Mouse (Mus musculus) urinary bladder, postnatal 36 days (tissue): ENCODE results near the gene Kdm5c.
"Not testable (repeated sequence)": the region's sequence is repeated elsewhere in the genome, so short reads cannot be mapped to it uniquely, and the experiment has no call there.

Source experiments
- DNase-seq, 2 experiments: peaks; one replicate each; pipeline ENCODE4 v3.0.0; 2022; ENCODE audit warnings: low spot score in 2 of 2, mixed read lengths in 1 of 2

Gene Kdm5c

DNA sequence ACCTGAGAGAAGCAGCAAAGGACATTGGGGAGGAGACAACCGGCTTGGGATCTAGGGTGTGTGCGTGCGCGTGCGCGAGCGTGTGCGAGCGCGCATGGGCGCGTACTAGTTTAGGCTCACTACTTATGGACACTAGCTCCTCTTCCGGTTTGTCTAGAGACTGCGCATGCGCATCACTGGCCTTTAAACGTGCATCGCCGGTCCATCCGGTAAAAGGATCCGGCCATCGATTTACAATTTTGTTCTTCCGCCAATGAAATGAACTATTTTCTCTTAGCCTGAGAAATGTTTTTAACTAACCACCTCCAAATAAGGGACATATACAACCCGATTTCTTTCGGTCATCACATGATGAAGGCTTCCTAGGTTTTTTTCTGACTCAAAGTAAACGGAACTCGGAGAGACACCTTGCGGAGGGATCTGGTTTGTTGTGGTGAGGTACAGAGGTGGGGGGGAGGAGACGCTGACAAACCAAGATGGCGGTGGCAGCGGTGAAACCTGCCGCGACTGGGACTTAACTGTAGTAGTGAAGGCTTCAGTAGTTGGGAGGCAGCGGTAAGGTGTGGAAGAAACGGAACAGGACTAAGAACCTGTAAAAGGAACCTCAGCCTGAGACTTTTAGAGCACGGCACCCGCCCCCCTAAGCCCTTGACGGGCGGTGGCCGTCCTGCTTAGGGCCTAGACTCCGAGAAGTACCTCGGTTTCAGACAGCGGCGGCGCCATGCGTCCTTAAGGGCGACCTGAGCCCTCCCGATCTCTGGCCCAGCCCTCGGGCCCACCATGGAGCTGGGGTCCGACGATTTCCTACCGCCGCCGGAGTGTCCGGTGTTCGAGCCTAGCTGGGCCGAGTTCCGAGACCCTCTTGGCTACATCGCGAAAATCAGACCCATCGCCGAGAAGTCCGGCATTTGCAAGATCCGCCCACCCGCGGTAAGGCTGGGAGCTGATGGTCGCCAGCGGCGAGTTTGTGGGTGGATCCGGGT, at the start of gene Kdm5c:
TSS of gene Kdm5c (plus strand) at position 240 of the 983 bp plus-strand sequence.
- DNase-seq: peak; percentile 80 to 97

GRCm38 (mm10) chrX:152187151-152187550, 45.7 kb upstream of the Kdm5c start:
- no peak for DNase-seq

DNA sequence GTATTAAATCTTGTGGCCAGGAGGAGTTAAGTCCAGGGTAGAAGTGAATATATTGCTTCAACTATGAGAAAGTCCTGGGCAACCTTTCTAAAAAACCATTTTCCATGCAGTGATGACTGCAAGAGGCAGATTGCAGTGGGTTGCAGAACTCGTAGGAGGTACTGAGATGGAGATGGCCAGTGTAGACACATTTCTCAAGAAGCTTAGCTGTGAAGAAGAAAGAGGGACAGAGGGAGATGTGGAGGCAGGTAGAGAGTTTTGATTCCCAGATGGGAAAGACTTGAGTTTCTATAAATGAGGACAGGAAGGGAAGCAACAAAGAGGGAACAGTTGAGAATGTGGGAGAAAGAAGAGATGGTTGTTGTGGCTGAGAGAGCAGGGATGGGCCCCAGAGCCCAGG, 41.6 kb upstream of the Kdm5c start:
- DNase-seq: no peak

- DNase-seq: no peak
These were observed 34.8 kb upstream of the Kdm5c start for GRCm38 (mm10) chrX:152197814-152198648.

DNA sequence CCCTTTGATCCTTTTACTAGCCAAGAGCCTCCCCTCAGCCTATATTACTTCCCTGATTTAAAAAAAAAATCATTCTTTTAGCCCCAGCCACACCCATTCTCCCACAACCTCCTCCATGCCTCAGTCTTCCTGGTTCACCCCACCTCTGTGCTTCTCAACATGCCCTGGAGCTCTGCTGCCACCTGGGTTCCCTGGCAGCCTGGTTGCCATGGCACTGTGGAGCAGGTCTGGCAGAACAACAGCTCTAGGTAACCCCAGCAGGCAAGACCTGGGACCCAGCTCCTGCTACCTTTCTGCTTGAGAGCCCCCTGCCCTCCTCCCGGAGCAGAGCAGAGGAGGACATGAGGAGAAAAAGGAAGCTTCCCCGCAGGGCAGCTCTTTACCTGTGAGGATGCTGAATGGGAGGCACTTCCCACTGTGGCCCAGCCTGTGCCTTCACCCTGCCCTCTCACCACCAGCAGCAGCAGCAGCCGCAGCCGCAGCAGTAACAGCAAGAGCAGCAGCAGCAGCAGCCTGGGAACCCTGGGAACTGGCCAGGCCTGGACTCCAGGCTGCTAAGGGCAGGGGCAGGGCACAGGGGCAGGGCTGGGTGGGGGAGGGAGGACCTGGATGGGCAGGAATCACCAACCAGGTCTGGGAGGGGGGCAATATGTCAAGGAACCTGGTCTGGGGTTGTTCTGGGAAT, 30.9 kb upstream of the Kdm5c start:
- no peak for DNase-seq

DNA sequence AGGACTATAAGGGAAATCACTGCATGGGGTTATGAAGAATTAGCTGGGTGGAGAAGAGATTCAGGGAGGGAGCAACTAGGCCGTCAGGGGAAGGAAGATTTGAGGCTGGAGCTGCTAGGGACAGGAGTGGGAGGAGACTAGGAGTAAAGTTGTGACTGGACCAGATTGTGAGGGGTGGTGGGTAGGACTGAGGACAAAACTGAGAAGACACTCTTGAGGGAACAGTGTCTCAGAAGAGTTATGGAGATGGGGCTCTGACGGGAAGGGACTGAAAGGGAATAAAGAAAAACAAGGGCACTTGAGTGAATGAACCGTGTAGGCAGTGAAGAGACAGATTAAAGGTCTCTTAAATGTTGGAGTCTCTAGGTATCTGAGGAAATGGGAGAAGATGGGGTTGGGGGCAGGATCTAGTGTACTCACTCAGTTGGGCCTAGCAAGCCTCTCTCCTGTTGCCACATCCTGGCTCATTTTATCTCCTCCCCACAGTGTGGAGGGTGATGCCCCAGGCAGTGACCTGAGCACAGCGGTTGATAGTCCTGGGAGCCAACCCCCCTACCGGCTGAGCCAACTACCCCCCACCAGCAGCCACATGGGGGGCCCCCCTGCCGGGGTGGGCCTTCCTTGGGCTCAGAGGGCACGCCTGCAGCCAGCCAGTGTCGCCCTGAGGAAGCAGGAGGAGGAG, 30.3 kb upstream of the Kdm5c start:
- no peak for DNase-seq

- no peak for DNase-seq
These were observed 29.6 kb upstream of the Kdm5c start for GRCm38 (mm10) chrX:152203247-152203646.

DNA sequence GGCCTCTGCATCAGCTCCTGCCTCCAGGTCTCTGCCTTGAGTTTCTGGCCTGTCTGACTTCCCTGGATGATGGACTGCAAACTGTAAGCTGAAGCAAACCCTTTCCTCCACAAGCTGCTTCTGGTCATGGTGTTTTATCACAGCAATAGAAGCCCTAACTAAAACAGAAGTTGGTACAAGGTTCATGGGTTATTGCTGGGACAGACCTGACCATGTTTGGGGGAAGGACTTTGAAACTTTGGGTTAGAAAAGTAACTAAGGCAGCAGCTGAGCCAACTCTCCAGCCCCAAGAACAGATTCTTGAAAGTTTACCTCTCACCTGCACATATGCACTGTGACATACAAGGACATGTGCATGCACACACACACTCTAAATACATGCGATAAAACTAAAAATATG, 27.3 kb upstream of the Kdm5c start:
- no peak for DNase-seq

- DNase-seq: no peak
These were observed 18.1 kb upstream of the Kdm5c start for GRCm38 (mm10) chrX:152214703-152215102.

DNA sequence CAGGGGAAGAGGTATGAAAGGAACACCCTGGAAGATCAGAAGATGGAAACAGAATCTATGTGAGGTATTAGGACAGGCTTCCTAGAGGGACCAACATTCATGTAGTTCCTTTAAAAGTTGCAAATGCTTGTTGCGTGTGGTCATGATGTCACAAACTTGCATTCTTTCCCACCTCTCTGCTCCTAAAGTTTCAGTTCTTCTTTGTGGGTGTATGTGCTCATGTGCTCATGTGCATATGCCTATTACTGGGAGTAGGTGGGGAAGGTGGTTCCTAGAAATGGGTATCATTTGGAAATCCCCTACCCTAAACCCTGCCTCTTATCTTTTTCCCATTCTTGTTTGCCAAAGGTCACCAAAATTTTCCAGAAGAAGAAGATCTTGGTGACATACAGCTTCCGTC, 14.3 kb upstream of the Kdm5c start:
- DNase-seq: no peak

GRCm38 (mm10) chrX:152221721-152222120, 11.1 kb upstream of the Kdm5c start:
- no peak for DNase-seq

GRCm38 (mm10) chrX:152222226-152222625, 10.6 kb upstream of the Kdm5c start:
- no peak for DNase-seq

DNA sequence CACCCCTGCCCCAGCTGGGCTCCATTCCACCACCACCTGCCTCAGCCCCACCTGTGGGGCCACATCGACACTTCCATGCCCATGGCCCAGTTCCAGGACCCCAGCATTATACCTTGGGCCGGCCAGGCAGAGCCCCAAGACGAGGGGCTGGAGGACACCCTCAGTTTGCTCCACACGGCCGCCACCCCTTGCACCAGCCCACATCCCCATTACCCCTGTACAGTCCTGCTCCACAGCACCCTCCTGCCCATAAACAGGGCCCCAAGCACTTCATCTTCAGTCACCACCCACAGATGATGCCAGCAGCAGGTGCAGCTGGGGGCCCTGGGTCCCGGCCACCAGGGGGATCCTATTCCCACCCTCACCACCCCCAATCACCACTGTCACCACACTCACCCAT, 9.5 kb upstream of the Kdm5c start:
- DNase-seq: no peak

DNA sequence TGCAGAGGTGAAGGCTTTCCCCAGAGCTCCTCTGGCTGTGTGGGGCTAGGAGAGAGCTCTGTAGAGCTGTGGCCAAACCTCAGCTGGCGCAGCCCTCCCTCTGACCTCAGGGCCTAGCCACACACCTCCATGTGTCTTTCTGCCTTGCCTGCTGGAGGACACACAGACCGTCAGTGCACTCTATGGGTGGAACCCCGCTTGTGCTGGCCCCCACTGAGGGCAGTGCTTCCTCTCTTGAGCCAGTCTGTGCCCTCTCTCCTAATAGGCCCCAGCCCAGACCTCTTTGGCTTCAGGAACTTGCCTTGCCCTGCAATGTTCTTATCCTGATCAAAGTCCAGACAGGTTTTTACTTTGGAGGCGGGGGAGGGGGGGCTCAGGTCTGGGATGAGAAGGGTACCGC, 8.5 kb upstream of the Kdm5c start:
- DNase-seq: no peak

DNA sequence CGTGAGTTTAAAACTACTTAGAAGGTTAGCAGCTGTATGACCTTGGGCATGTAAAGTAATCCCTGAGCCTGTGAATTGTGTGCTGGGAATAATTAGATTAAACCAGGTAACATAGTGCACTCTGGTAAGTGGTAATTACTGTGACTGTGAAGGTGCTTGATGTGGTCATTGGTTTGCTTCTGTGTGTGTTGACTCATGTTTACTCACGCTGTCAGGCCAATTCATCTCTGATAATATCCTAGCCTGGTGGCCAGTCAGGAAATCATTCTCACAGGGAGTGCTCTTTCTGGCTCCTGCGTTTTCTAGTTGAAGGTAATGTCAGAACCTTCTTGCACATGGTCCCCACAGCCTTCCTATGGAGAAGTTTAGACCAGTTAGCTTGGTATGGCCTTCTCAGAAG, 1.3 kb downstream of the Kdm5c start:
- no peak for DNase-seq

DNA sequence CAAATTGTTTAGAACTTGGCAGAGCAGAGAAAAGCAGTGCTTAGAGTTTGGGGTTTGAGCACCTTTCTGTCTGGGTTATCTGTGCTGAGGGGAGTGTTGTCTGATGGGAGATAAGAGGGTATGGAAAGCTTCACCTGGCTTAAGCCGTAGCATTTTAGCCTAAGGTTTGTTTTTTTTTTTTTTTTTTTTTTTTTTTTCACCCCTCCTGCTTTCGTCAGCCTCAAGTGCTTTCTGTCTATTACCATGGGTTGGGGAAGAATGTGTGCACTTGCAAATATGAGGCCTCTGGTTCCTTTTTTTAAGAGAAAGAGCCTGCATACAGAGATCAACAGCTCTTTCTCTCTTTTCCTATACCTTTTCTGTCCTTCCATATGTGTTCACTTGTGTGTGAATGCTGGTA, 2.9 kb downstream of the Kdm5c start:
- no peak for DNase-seq

- not testable (repeated sequence) for DNase-seq
These were observed 10.3 kb downstream of the Kdm5c start for GRCm38 (mm10) chrX:152243140-152243539.

DNA sequence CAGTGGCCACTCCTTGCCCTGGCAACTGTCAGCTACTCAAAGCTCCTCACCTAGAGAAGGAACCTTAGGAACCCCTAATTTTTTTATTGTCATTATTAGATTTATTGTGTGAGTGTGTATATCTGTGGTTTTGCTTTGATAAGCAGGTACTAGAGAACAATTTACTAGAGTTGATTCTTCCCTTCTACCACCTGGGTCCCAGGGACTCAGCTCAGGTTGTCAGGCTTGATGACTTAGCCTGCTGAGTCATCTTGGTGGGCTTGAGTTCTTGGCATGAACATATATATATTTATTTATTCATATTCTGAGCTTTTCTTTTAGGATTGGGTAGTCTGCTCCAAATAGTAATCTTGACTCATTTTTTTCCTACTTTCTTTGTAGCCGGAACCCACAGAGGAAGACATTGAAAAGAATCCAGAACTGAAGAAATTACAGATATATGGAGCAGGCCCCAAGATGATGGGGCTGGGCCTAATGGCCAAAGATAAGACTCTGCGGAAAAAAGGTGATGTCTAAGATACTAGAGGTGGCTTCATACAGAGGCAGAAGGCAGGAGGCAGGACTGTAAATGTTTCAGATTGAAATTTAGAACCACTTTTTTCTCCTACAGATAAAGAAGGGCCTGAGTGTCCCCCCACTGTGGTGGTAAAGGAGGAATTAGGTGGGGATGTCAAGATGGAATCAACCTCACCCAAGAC, 11.8 kb downstream of the Kdm5c start:
- no peak for DNase-seq

DNA sequence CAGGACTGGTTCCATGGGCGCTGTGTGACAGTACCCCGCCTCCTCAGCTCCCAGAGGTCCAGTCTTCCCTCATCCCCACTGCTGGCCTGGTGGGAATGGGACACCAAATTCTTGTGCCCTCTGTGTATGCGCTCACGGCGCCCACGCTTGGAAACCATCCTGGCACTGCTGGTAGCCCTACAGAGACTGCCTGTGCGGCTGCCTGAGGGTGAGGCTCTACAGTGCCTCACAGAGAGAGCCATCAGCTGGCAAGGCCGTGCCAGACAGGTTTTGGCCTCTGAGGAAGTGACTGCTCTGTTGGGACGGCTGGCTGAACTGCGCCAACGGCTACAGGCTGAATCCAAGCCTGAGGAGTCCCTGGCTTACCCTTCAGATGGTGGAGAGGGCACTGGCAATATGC, 38.4 kb downstream of the Kdm5c start:
- DNase-seq: no peak

DNA sequence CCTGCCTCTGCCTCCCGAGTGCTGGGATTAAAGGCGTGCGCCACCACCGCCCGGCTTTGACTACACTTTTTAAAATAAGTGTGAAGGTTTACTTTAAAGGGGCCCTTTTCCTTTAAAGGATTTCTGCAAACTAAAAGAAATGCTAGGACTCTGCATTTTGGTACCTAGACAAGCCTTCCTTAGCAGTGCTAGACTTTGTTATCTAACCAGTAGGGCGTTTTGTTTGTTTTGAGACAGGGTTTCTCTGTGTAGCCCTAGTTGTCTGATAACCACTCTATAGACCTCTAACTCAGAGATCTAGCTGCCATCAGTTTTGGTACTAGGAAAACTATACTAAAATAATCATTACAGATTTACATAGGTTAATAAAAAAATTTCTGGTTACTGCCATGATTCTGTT, 46.6 kb downstream of the Kdm5c start:
- no peak for DNase-seq

GRCm38 (mm10) chrX:152284746-152285145, 51.9 kb downstream of the Kdm5c start:
- no peak for DNase-seq
